Mouse (Mus musculus): Measurements from ENCODE around the gene Eng. TPM values are rescaled to one million over a fixed set of nuclear protein-coding genes. Genes with fewer than 3 reads are reported as not detected.

Eng gene
- polyA plus RNA-seq, 1 experiment from 2014 or later: 24.8 TPM

- Histone ChIP-seq H3K27me3 (no peaks in the 10 kb centered on the region), H3K9me3 (no peaks in the 10 kb centered on the region), H3K4me2 (replicated peaks) (no peak overlapping the region), H3K9ac (replicated peaks) (no peak overlapping the region), H3K4me1 (replicated peaks) (peaks cover 14% of the 10 kb centered on the region), H3K4me3 (replicated peaks) (no peak overlapping the region), H3K36me3 (no peaks in the 10 kb centered on the region), H3K27ac (no peak overlapping the region)
- WGBS: 38% methylated on average over 9 of the region's 9 CpGs
- ATAC-seq: peak; percentile 40; the same call in 1 of the 2 replicates
Measured at GRCm38 (mm10) chr2:32718761-32719160, 72.4 kb downstream of the Eng start.

DNA sequence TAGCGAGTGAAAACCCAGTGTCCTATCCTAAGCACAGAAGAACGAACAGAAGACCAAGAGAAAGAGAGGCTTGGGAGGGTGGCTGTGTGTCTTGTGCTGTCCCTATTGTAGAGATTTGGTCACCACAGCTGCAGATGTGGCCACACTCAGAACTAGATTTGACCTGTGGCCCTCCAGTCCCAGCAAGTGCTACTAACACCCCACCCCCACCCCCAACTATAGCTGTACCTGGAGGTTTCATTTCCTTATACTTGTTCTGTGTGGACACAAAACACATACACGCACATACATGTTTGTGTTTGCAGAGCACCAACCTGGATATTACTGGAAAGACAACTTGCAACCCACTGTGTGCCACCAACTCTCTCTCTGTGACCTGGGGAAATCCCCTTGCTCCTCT lies 73.7 kb downstream of the Eng start:
- no peak overlapping the region for H3K4me2 ChIP-seq (replicated peaks)
- 81% methylated on average over 3 of the region's 3 CpGs for WGBS
- no peak overlapping the region for H3K4me3 ChIP-seq (replicated peaks)
- H3K4me1 ChIP-seq (replicated peaks): peaks cover 4% of the 10 kb centered on the region
- ATAC-seq: no peak
- no peak overlapping the region for H3K9ac ChIP-seq (replicated peaks)
- no peaks in the 10 kb centered on the region for H3K9me3 ChIP-seq
- H3K27me3 ChIP-seq: no peaks in the 10 kb centered on the region
- no peaks in the 10 kb centered on the region for H3K36me3 ChIP-seq
- no peak overlapping the region for H3K27ac ChIP-seq

GRCm38 (mm10) chr2:32720681-32721229 lies 74.4 kb downstream of the Eng start, which contains the start of gene Sh2d3c:
Gene Sh2d3c, plus strand, starts transcription at chr2:32721055.
- Histone ChIP-seq H3K4me3 (replicated peaks) (no peak within 1 kb of the TSS), H3K4me2 (replicated peaks) (no peak within 1 kb of the TSS), H3K9ac (replicated peaks) (peak within 1 kb of the TSS; percentile 36; the same call in 1 of the 2 replicates), H3K27ac (0 out of 2 replicates have a peak within 1 kb of the TSS, but pooled peaks have one; percentile 14), H3K36me3 (no peaks in the 10 kb centered on the region), H3K9me3 (no peaks in the 10 kb centered on the region), H3K27me3 (no peaks in the 10 kb centered on the region), H3K4me1 (replicated peaks) (peaks cover 4% of the 10 kb centered on the region)
- 55% methylated on average over 8 of the region's 8 CpGs for WGBS
- ATAC-seq: no peak

GRCm38 (mm10) chr2:32722046-32722445 lies 75.7 kb downstream of the Eng start:
- peaks cover 6% of the 10 kb centered on the region for H3K4me1 ChIP-seq (replicated peaks)
- no peak overlapping the region for H3K4me3 ChIP-seq (replicated peaks)
- no peaks in the 10 kb centered on the region for H3K36me3 ChIP-seq
- H3K27ac ChIP-seq: no peak overlapping the region
- no peak for ATAC-seq
- H3K27me3 ChIP-seq: no peaks in the 10 kb centered on the region
- no peak overlapping the region for H3K4me2 ChIP-seq (replicated peaks)
- WGBS: 60% methylated on average over 6 of the region's 6 CpGs
- no peaks in the 10 kb centered on the region for H3K9me3 ChIP-seq
- no peak overlapping the region for H3K9ac ChIP-seq (replicated peaks)

GRCm38 (mm10) chr2:32722581-32722980 lies 76.2 kb downstream of the Eng start:
- H3K9me3 ChIP-seq: no peaks in the 10 kb centered on the region
- H3K4me1 ChIP-seq (replicated peaks): peaks cover 11% of the 10 kb centered on the region
- no peak overlapping the region for H3K27ac ChIP-seq
- no peak overlapping the region for H3K9ac ChIP-seq (replicated peaks)
- no peaks in the 10 kb centered on the region for H3K27me3 ChIP-seq
- no peak overlapping the region for H3K4me3 ChIP-seq (replicated peaks)
- ATAC-seq: no peak
- no peaks in the 10 kb centered on the region for H3K36me3 ChIP-seq
- no peak overlapping the region for H3K4me2 ChIP-seq (replicated peaks)
- 80% methylated on average over 3 of the region's 3 CpGs for WGBS

DNA sequence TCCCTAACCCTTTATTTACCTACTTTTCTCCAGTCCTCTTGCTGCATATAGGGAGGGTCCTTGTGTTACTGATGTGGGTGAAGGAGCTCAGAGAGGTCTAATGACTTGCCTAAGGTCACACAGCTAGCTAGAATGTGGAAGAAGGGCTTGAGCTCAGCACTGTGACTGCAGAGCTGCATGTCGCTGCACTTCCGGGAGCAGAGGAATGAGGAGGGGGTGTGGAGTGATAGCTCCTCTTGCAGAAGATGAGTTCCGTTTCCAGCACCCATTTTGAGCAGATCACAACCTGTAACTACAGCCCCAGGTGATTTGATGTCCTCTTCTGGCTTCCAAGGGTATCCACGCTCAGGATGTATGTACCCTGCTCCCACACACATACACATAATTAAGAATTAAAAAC lies 77.8 kb downstream of the Eng start:
- Histone ChIP-seq H3K9me3 (no peaks in the 10 kb centered on the region), H3K9ac (replicated peaks) (no peak overlapping the region), H3K4me1 (replicated peaks) (peaks cover 12% of the 10 kb centered on the region), H3K4me2 (replicated peaks) (no peak overlapping the region), H3K4me3 (replicated peaks) (no peak overlapping the region), H3K27ac (no peak overlapping the region), H3K36me3 (no peaks in the 10 kb centered on the region), H3K27me3 (no peaks in the 10 kb centered on the region)
- no peak for ATAC-seq
- 85% methylated on average over 4 of the region's 4 CpGs for WGBS

DNA sequence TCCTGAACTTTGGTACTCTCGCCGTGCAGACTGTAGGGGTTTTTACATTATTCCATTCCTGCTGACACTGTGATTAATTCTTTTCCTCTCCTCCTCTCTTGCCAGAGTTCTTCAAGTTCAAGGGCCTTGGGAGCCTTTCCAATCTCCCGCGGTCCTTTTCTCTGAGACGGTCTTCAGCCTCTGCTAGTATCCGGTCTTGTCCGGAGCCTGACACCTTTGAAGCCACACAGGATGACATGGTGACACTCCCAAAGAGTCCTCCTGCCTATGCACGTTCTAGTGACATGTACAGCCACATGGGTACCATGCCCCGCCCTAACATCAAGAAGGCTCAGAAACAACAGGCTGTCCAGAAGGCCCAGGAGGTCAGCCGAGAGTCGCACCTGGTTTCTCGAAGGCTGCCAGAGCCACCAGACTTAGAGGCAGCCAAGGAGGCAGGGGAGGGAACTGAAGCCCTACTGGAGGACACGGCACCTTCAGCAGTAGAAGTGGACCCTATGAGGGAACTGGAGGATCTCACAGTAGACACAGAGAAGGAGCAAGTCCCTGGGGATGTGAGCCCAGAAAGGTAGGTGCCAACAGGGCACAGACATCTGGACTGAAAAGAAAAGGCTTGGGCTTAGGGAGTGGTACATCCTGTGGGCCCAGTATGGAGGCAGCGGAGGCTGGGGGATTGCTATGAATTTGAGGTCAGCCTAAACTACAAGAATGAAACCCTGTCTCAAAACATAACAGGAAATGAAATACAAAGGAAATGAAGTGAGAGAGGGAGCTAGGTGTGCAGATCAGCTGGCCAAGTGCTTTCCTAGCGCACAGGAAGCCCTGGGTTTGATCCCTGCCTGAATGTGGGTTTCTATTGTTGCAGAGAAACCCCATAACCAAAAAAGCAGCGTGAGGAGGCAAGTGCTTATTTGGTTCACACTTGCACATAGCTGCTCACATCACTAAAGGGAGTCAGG lies 78.7 kb downstream of the Eng start:
- Histone ChIP-seq H3K4me2 (replicated peaks) (no peak overlapping the region), H3K9me3 (no peaks in the 10 kb centered on the region), H3K4me1 (replicated peaks) (peaks cover 12% of the 10 kb centered on the region), H3K9ac (replicated peaks) (no peak overlapping the region), H3K27me3 (no peaks in the 10 kb centered on the region), H3K4me3 (replicated peaks) (no peak overlapping the region), H3K36me3 (no peaks in the 10 kb centered on the region), H3K27ac (no peak overlapping the region)
- WGBS: 84% methylated on average over 16 of the region's 16 CpGs
- no peak for ATAC-seq

- H3K9ac ChIP-seq (replicated peaks): peak overlapping the region; percentile 32; the same call in 1 of the 2 replicates
- peaks cover 12% of the 10 kb centered on the region for H3K4me1 ChIP-seq (replicated peaks)
- H3K27ac ChIP-seq: 0 out of 2 replicates have a peak overlapping the region, but pooled peaks have one; percentile 32
- peak overlapping the region; percentile 56 for H3K4me2 ChIP-seq (replicated peaks)
- H3K27me3 ChIP-seq: no peaks in the 10 kb centered on the region
- WGBS: under 1% methylated on average over 16 of the region's 16 CpGs
- H3K36me3 ChIP-seq: no peaks in the 10 kb centered on the region
- peak overlapping the region; percentile 33 for H3K4me3 ChIP-seq (replicated peaks)
- H3K9me3 ChIP-seq: no peaks in the 10 kb centered on the region
- peak; percentile 94 for ATAC-seq
Measured at GRCm38 (mm10) chr2:32727435-32727834, 81.0 kb downstream of the Eng start.

DNA sequence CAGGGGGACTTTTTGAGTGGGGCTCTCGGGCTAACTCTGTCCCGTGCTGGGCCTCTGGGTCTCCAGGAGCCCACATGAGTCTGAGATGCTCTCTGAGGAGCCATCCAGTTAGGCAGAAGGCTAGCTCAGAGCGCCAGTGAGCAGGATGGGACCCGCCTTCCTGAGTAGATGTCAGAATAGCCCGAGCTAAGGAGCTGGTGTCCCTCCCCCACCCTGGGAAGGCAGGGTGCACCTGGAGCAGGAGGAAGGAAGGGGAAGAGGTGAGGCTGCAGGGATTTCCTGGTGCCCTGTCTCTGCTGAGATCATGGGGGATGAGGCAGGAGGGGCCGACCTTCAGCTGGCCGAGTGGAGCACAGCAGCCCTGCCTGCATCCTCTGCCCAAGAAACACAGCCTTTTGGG lies 82.1 kb downstream of the Eng start:
- Histone ChIP-seq H3K9me3 (no peaks in the 10 kb centered on the region), H3K27ac (no peak overlapping the region), H3K4me2 (replicated peaks) (peak overlapping the region; percentile 13; the same call in 1 of the 2 replicates), H3K4me3 (replicated peaks) (no peak overlapping the region), H3K4me1 (replicated peaks) (peaks cover 12% of the 10 kb centered on the region), H3K9ac (replicated peaks) (no peak overlapping the region), H3K36me3 (no peaks in the 10 kb centered on the region), H3K27me3 (no peaks in the 10 kb centered on the region)
- WGBS: 59% methylated on average over 7 of the region's 7 CpGs
- no peak for ATAC-seq

DNA sequence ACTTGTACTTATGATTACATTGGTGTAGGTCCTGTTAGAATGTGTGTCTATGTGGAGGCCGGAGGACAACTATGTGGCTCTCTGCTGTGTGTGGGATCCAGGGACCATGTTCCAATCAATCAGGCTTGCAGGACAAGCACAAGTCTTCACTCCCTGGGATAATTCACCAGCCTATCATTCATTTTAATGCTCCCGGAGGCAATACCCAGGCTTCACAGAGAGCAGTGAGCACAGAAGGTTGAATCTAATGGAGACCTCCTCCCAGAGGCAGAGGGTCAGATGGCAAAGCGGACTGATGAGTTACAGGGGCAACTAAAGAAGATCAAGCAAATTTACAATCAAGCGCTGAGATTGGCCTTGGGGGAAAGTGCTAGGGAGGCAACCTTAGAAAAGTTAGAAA lies 83.2 kb downstream of the Eng start:
- Histone ChIP-seq H3K27ac (no peak overlapping the region), H3K4me3 (replicated peaks) (no peak overlapping the region), H3K4me2 (replicated peaks) (no peak overlapping the region), H3K4me1 (replicated peaks) (peaks cover 12% of the 10 kb centered on the region), H3K9me3 (no peaks in the 10 kb centered on the region), H3K9ac (replicated peaks) (0 out of 2 replicates have a peak overlapping the region, but pooled peaks have one; percentile 32), H3K27me3 (no peaks in the 10 kb centered on the region), H3K36me3 (no peaks in the 10 kb centered on the region)
- no peak for ATAC-seq
- WGBS: 80% methylated on average over 4 of the region's 4 CpGs

- 0 out of 2 replicates have a peak overlapping the region, but pooled peaks have one; percentile 32 for H3K9ac ChIP-seq (replicated peaks)
- peaks cover 12% of the 10 kb centered on the region for H3K4me1 ChIP-seq (replicated peaks)
- WGBS: 62% methylated on average over 11 of the region's 11 CpGs
- ATAC-seq: no peak
- no peak overlapping the region for H3K27ac ChIP-seq
- no peak overlapping the region for H3K4me3 ChIP-seq (replicated peaks)
- no peaks in the 10 kb centered on the region for H3K27me3 ChIP-seq
- H3K36me3 ChIP-seq: no peaks in the 10 kb centered on the region
- H3K9me3 ChIP-seq: no peaks in the 10 kb centered on the region
- H3K4me2 ChIP-seq (replicated peaks): no peak overlapping the region
Measured at GRCm38 (mm10) chr2:32730854-32731253, 84.5 kb downstream of the Eng start.

GRCm38 (mm10) chr2:32731911-32732310 lies 85.5 kb downstream of the Eng start:
- no peak for ATAC-seq
- Histone ChIP-seq H3K27ac (no peak overlapping the region), H3K4me2 (replicated peaks) (no peak overlapping the region), H3K27me3 (no peaks in the 10 kb centered on the region), H3K9me3 (no peaks in the 10 kb centered on the region), H3K9ac (replicated peaks) (no peak overlapping the region), H3K4me3 (replicated peaks) (no peak overlapping the region), H3K4me1 (replicated peaks) (peaks cover 12% of the 10 kb centered on the region), H3K36me3 (no peaks in the 10 kb centered on the region)
- WGBS: 78% methylated on average over 4 of the region's 4 CpGs
